ENCODE assay signal across 8 mouse cellular contexts in the genomic region with DNA sequence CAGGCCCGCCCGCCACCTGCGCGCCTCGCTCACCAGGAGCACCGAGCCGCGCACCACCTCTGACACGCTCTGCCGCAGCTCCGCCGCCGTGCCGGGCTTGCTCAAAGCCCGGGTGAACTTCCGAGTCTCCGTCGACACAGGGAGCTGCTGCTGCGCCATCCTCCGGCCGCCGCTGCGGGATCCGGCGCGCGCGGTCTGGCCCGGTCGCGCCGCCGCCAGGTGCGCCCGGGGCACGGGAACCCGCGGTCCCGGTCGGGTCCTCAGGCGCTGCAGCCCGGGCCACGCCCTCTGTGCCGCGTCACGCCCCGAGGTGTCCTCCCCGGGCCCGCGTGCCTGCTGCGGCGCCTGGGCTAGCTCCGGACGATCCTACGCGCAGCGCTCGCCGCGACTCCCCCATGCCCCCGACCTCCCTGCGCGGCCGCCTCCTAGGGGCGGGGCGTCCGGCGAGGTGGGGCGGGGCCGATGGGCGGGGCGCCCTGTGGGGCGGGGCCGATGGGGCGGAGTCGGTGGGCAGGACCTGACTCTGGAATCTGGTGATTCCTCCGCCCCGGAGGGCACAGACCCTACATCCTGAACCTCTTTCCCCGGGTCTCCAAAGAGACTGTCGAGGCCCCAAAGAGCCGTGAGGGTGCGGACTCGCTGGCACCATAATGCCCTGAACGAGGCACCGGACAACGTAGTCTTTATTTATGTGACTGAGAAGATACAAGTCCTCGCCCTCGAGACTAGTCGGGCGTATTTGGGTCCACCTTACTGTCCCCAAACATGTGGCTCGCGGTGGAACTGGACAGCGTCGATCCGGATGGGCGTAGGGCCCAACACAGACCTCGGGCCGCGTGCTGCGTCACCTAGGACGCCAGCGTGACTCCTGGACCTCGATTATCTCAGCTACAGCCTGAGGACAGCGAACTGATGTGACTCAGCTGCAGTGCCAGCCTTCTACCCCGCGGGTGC. TPM values are rescaled to one million over a fixed set of nuclear protein-coding genes. Genes with fewer than 3 reads are reported as not detected.
DNase-seq lines count a peak whose midpoint lies in the region; ATAC-seq and TF ChIP-seq lines count a peak whose summit lies in the region.

A gene (minus strand): TSS at position 381 of the 954 bp plus-strand sequence.

- no peaks in the 10 kb centered on the region for H3K36me3 ChIP-seq in embryonic facial prominence, embryonic 15.5 days
- H3K36me3 ChIP-seq in limb, embryonic 14.5 days (ENCODE audit: control insufficient read depth, insufficient read depth, low read length): no peaks in the 10 kb centered on the region
- H3K36me3 ChIP-seq in midbrain, postnatal 0 days (ENCODE audit: insufficient read depth, low read length): no peaks in the 10 kb centered on the region

- peak within 1 kb of the TSS; percentile 85 for H3K4me3 ChIP-seq in bone marrow, adult 2 months (replicated peaks; ENCODE audit: control insufficient read depth, low read depth, low read length)
- H3K4me3 ChIP-seq in embryonic facial prominence, embryonic 15.5 days (replicated peaks): peak within 1 kb of the TSS; percentile 76
- H3K4me3 ChIP-seq in limb, embryonic 14.5 days (replicated peaks; ENCODE audit: low read length): peak within 1 kb of the TSS; percentile 75
- H3K4me3 ChIP-seq in midbrain, postnatal 0 days (ENCODE audit: low read depth, low read length): peak within 1 kb of the TSS; percentile 64

- H3K27ac ChIP-seq in bone marrow, adult 2 months (ENCODE audit: control insufficient read depth, insufficient read depth, low read depth, low read length, poor library complexity): peak within 1 kb of the TSS; percentile 36
- peak within 1 kb of the TSS; percentile 88 for H3K27ac ChIP-seq in embryonic facial prominence, embryonic 15.5 days (replicated peaks)
- peak within 1 kb of the TSS; percentile 59; the same call in 1 of the 2 replicates for H3K27ac ChIP-seq in limb, embryonic 14.5 days (replicated peaks; ENCODE audit: low read depth, low read length)
- H3K27ac ChIP-seq in midbrain, postnatal 0 days (ENCODE audit: low read depth, low read length): peak within 1 kb of the TSS; percentile 81

- H3K4me1 ChIP-seq in bone marrow, adult 2 months (ENCODE audit: control insufficient read depth, insufficient read depth, low read length): no peaks in the 10 kb centered on the region; the same call in 1 of the 2 replicates
- peaks cover 9% of the 10 kb centered on the region for H3K4me1 ChIP-seq in embryonic facial prominence, embryonic 15.5 days
- H3K4me1 ChIP-seq in limb, embryonic 14.5 days (ENCODE audit: control insufficient read depth, insufficient read depth, low read length): no peaks in the 10 kb centered on the region
- H3K4me1 ChIP-seq in midbrain, postnatal 0 days (ENCODE audit: insufficient read depth, low read length): no peaks in the 10 kb centered on the region

- H3K9ac ChIP-seq in embryonic facial prominence, embryonic 15.5 days: peak within 1 kb of the TSS; percentile 47
- H3K9ac ChIP-seq in limb, embryonic 14.5 days (ENCODE audit: low read depth, low read length, severe bottlenecking): peak within 1 kb of the TSS; percentile 67
- peak within 1 kb of the TSS; percentile 74 for H3K9ac ChIP-seq in midbrain, postnatal 0 days (replicated peaks; ENCODE audit: low read length, poor library complexity, severe bottlenecking)

- no peaks in the 10 kb centered on the region for H3K9me3 ChIP-seq in embryonic facial prominence, embryonic 15.5 days (replicated peaks)
- H3K9me3 ChIP-seq in limb, embryonic 14.5 days (ENCODE audit: control insufficient read depth, low read length): no peaks in the 10 kb centered on the region
- no peaks in the 10 kb centered on the region for H3K9me3 ChIP-seq in midbrain, postnatal 0 days (ENCODE audit: low read length)

- under 1% methylated on average over 101 of the region's 106 CpGs for WGBS in bone marrow, adult 2 months
- under 1% methylated on average over 103 of the region's 106 CpGs for WGBS in embryonic facial prominence, embryonic 15.5 days
- WGBS in limb, embryonic 14.5 days: under 1% methylated on average over 47 of the region's 106 CpGs
- under 1% methylated on average over 83 of the region's 106 CpGs for WGBS in midbrain, postnatal 0 days

- TF ChIP-seq CTCF in bone marrow, adult 2 months (IDR thresholded peaks at IDR 0.05; ENCODE audit: control insufficient read depth, insufficient read depth, low read length): 0 out of 2 replicates have a peak, but pooled peaks have one; percentile 0
- peak; percentile 16; the same call in 1 of the 2 replicates for TF ChIP-seq CTCF in midbrain, postnatal 0 days (IDR thresholded peaks at IDR 0.05)

- no peak for TF ChIP-seq POLR2A in bone marrow, adult 2 months (IDR thresholded peaks at IDR 0.05; ENCODE audit: borderline replicate concordance, control insufficient read depth, low read depth, low read length)
- no peak for TF ChIP-seq POLR2A in limb, embryonic 14.5 days (IDR thresholded peaks at IDR 0.05; ENCODE audit: borderline replicate concordance, extremely low read depth, insufficient read depth, insufficient read length)

- peak; percentile 76 for DNase-seq in 3T3-L1 (ENCODE audit: low read depth, low spot score)
- DNase-seq in heart, adult 8-10 months (ENCODE audit: low spot score): peak; percentile 77
- DNase-seq in kidney, adult 9 months: peak; percentile 94
- peak; percentile 73 for DNase-seq in limb, embryonic 14.5 days (ENCODE audit: low spot score)
- DNase-seq in midbrain, postnatal 0 days (ENCODE audit: low spot score): peak; percentile 62
- DNase-seq in spleen, postnatal 14 days (ENCODE audit: low spot score in 2 of 2): peak; percentile 60 to 63

- H3K4me2 ChIP-seq in embryonic facial prominence, embryonic 15.5 days (replicated peaks): peak within 1 kb of the TSS; percentile 99
- peak within 1 kb of the TSS; percentile 76 for H3K4me2 ChIP-seq in limb, embryonic 14.5 days (replicated peaks; ENCODE audit: low read depth, low read length, severe bottlenecking)
- H3K4me2 ChIP-seq in midbrain, postnatal 0 days (ENCODE audit: low read depth, low read length, poor library complexity, severe bottlenecking): peak within 1 kb of the TSS; percentile 92

- H3K27me3 ChIP-seq in embryonic facial prominence, embryonic 15.5 days: peaks cover 10% of the 10 kb centered on the region
- peaks cover 18% of the 10 kb centered on the region for H3K27me3 ChIP-seq in limb, embryonic 14.5 days (ENCODE audit: control insufficient read depth, insufficient read depth, low read length)
- H3K27me3 ChIP-seq in midbrain, postnatal 0 days (ENCODE audit: insufficient read depth, low read length): no peaks in the 10 kb centered on the region

- ATAC-seq in embryonic facial prominence, embryonic 15.5 days (ENCODE audit: insufficient number of reproducible peaks, low FRiP score, low TSS enrichment, low read depth): peak; percentile 92
- ATAC-seq in limb, embryonic 14.5 days (ENCODE audit: low FRiP score, low read depth): peak; percentile 90
- ATAC-seq in midbrain, postnatal 0 days (ENCODE audit: low FRiP score): peak; percentile 84

RNA-seq across cellular contexts. Expression of the gene that starts here (rescaled TPM):
- polyA plus RNA-seq in bone marrow, adult 2 months (2011; ENCODE audit: insufficient read depth, insufficient read length, low replicate concordance, missing spikeins): 2.0 and 5.2 TPM in 2 replicates
- 8.7 and 9.8 TPM in 2 replicates for polyA plus RNA-seq in embryonic facial prominence, embryonic 15.5 days (2015; fragmentation: Nextera tagmentation; extraction: Ambion mirVana)
- total RNA-seq in heart, adult 8-10 months (2022): 10 to 100 TPM; 23.6 to 29.0 (median 26.3) TPM
- 18.4 and 19.7 TPM in 2 replicates for polyA plus RNA-seq in limb, embryonic 14.5 days (2012; rRNA removed)
- 12.3 and 13.8 TPM in 2 replicates for polyA plus RNA-seq in limb, embryonic 14.5 days (2014; fragmentation: Nextera tagmentation; extraction: Ambion mirVana)
- total RNA-seq in midbrain, postnatal 0 days (2014; rRNA removed): 68.8 and 70.5 TPM in 2 replicates
- polyA plus RNA-seq in midbrain, postnatal 0 days (2015; fragmentation: Nextera tagmentation; extraction: Ambion mirVana): 13.8 and 14.0 TPM in 2 replicates

Comparison
In these comparisons a context has a peak if more than half of its experiments do, and no peak if none do; other contexts are left out.
1. Peak in every context shown above with its lines: DNase-seq, ATAC-seq, H3K4me3 ChIP-seq and H3K27ac ChIP-seq.
2. H3K27ac ChIP-seq: peak in every context shown above with its lines; median percentile 88 in embryonic facial prominence, embryonic 15.5 days; 81 in midbrain, postnatal 0 days; 59 in limb, embryonic 14.5 days; 36 in bone marrow, adult 2 months.